Mouse (Mus musculus) heart, adult 2 months (tissue): ENCODE data around the gene Efna2.
A peak's percentile ranks its signal among the peaks of the same experiment; 100 is the strongest.

Experiments used
- CTCF ChIP-seq: fragments of 200-600 bp; IDR thresholded peaks from 2 replicates; pipeline ENCODE4 v1.8.1; 2022; ENCODE audit warnings: antibody characterized with exemption, mild to moderate bottlenecking, moderate library complexity
- EP300 ChIP-seq: fragments of 200-500 bp; IDR thresholded peaks from 2 replicates; pipeline ENCODE4 v1.6.1; 2011; ENCODE audit warnings: low read depth, low read length, control low read depth; ENCODE audit not compliant: insufficient read depth
- POLR2A ChIP-seq: fragments of 200-500 bp; IDR thresholded peaks from 2 replicates; pipeline ENCODE4 v1.6.1; 2011; ENCODE audit warnings: mild to moderate bottlenecking, low read depth, low read length, control low read depth; ENCODE audit not compliant: insufficient read depth

- no peak for TF ChIP-seq EP300
- TF ChIP-seq POLR2A: no peak
- peak; percentile 64 for TF ChIP-seq CTCF
These were observed 4.6 kb upstream of the Efna2 start for GRCm38 (mm10) chr10:80174705-80175104.
